Mouse (Mus musculus): ENCODE measurements at regions not wholly inside any gene's neighbourhood (a gene's known extent, or its start where the extent isn't known, plus 50 kb on each side); places are given as distances from the start of the nearest gene placed in this dataset.

GRCm38 (mm10) chr14:47820571-47821143, 172.4 kb downstream of the Ktn1 start:
- WGBS: 71% methylated on average over 13 of the region's 13 CpGs
- no peak for ATAC-seq (ENCODE audit: low read depth)
- no peaks in the 10 kb centered on the region for H3K4me1 ChIP-seq (ENCODE audit: control insufficient read depth, insufficient read depth, low read length)
- no peak overlapping the region for H3K4me3 ChIP-seq (ENCODE audit: low read depth, low read length)
- H3K27ac ChIP-seq (replicated peaks; ENCODE audit: low read depth, low read length): no peak overlapping the region
- H3K4me2 ChIP-seq (ENCODE audit: low read depth, low read length): no peak overlapping the region
- H3K36me3 ChIP-seq (ENCODE audit: control insufficient read depth, insufficient read depth, low read length): no peaks in the 10 kb centered on the region
- no peaks in the 10 kb centered on the region for H3K9me3 ChIP-seq (ENCODE audit: control insufficient read depth, low read length)
- H3K27me3 ChIP-seq (replicated peaks; ENCODE audit: control insufficient read depth, insufficient read depth, low read length): no peaks in the 10 kb centered on the region
- peak; percentile 41 for DNase-seq (ENCODE audit: low spot score)
- H3K9ac ChIP-seq (ENCODE audit: low read depth, low read length): no peak overlapping the region

GRCm38 (mm10) chr14:47823182-47823581, 174.9 kb downstream of the Ktn1 start:
- no peak overlapping the region for H3K4me2 ChIP-seq (ENCODE audit: low read depth, low read length)
- H3K4me3 ChIP-seq (ENCODE audit: low read depth, low read length): no peak overlapping the region
- no peak for DNase-seq (ENCODE audit: low spot score)
- no peak overlapping the region for H3K27ac ChIP-seq (replicated peaks; ENCODE audit: low read depth, low read length)
- H3K9ac ChIP-seq (ENCODE audit: low read depth, low read length): no peak overlapping the region
- no peaks in the 10 kb centered on the region for H3K4me1 ChIP-seq (ENCODE audit: control insufficient read depth, insufficient read depth, low read length)
- no peaks in the 10 kb centered on the region for H3K27me3 ChIP-seq (replicated peaks; ENCODE audit: control insufficient read depth, insufficient read depth, low read length)
- H3K9me3 ChIP-seq (ENCODE audit: control insufficient read depth, low read length): no peaks in the 10 kb centered on the region
- no peaks in the 10 kb centered on the region for H3K36me3 ChIP-seq (ENCODE audit: control insufficient read depth, insufficient read depth, low read length)
- ATAC-seq (ENCODE audit: low read depth): no peak
- WGBS: 62% methylated on average over 9 of the region's 9 CpGs

GRCm38 (mm10) chr14:47823696-47824095, 175.4 kb downstream of the Ktn1 start:
- H3K27ac ChIP-seq (replicated peaks; ENCODE audit: low read depth, low read length): no peak overlapping the region
- no peak overlapping the region for H3K9ac ChIP-seq (ENCODE audit: low read depth, low read length)
- H3K9me3 ChIP-seq (ENCODE audit: control insufficient read depth, low read length): no peaks in the 10 kb centered on the region
- H3K27me3 ChIP-seq (replicated peaks; ENCODE audit: control insufficient read depth, insufficient read depth, low read length): no peaks in the 10 kb centered on the region
- no peak overlapping the region for H3K4me3 ChIP-seq (ENCODE audit: low read depth, low read length)
- WGBS: 67% methylated on average over 8 of the region's 8 CpGs
- DNase-seq (ENCODE audit: low spot score) (no peak), ATAC-seq (ENCODE audit: low read depth) (no peak)
- H3K4me2 ChIP-seq (ENCODE audit: low read depth, low read length): no peak overlapping the region
- H3K36me3 ChIP-seq (ENCODE audit: control insufficient read depth, insufficient read depth, low read length): no peaks in the 10 kb centered on the region
- no peaks in the 10 kb centered on the region for H3K4me1 ChIP-seq (ENCODE audit: control insufficient read depth, insufficient read depth, low read length)

GRCm38 (mm10) chr14:47825446-47825956, 177.3 kb downstream of the Ktn1 start:
- H3K4me2 ChIP-seq (ENCODE audit: low read depth, low read length): no peak overlapping the region

GRCm38 (mm10) chr14:47826545-47826944, 178.3 kb downstream of the Ktn1 start:
- no peak for ATAC-seq (ENCODE audit: low read depth)
- Histone ChIP-seq H3K4me1 (ENCODE audit: control insufficient read depth, insufficient read depth, low read length) (no peaks in the 10 kb centered on the region), H3K27me3 (replicated peaks; ENCODE audit: control insufficient read depth, insufficient read depth, low read length) (no peaks in the 10 kb centered on the region)

More at GRCm38 (mm10) chr14:47825446-47825956, 177.3 kb downstream of the Ktn1 start:
- no peaks in the 10 kb centered on the region for H3K4me1 ChIP-seq (ENCODE audit: control insufficient read depth, insufficient read depth, low read length)
- 85% methylated on average over 3 of the region's 3 CpGs for WGBS
- ATAC-seq (ENCODE audit: low read depth): no peak
- DNase-seq (ENCODE audit: low spot score): no peak
- H3K27me3 ChIP-seq (replicated peaks; ENCODE audit: control insufficient read depth, insufficient read depth, low read length): no peaks in the 10 kb centered on the region
- no peak overlapping the region for H3K27ac ChIP-seq (replicated peaks; ENCODE audit: low read depth, low read length)
- no peaks in the 10 kb centered on the region for H3K9me3 ChIP-seq (ENCODE audit: control insufficient read depth, low read length)
- H3K4me3 ChIP-seq (ENCODE audit: low read depth, low read length): no peak overlapping the region
- no peak overlapping the region for H3K9ac ChIP-seq (ENCODE audit: low read depth, low read length)
- no peaks in the 10 kb centered on the region for H3K36me3 ChIP-seq (ENCODE audit: control insufficient read depth, insufficient read depth, low read length)

GRCm38 (mm10) chr14:47827623-47828022, 179.4 kb downstream of the Ktn1 start:
- H3K4me3 ChIP-seq (ENCODE audit: low read depth, low read length): no peak overlapping the region
- no peak for DNase-seq (ENCODE audit: low spot score)
- no peak for ATAC-seq (ENCODE audit: low read depth)
- no peaks in the 10 kb centered on the region for H3K27me3 ChIP-seq (replicated peaks; ENCODE audit: control insufficient read depth, insufficient read depth, low read length)
- H3K36me3 ChIP-seq (ENCODE audit: control insufficient read depth, insufficient read depth, low read length): no peaks in the 10 kb centered on the region
- 80% methylated on average over 2 of the region's 2 CpGs for WGBS
- H3K27ac ChIP-seq (replicated peaks; ENCODE audit: low read depth, low read length): no peak overlapping the region
- H3K9ac ChIP-seq (ENCODE audit: low read depth, low read length): no peak overlapping the region
- no peak overlapping the region for H3K4me2 ChIP-seq (ENCODE audit: low read depth, low read length)
- no peaks in the 10 kb centered on the region for H3K9me3 ChIP-seq (ENCODE audit: control insufficient read depth, low read length)
- no peaks in the 10 kb centered on the region for H3K4me1 ChIP-seq (ENCODE audit: control insufficient read depth, insufficient read depth, low read length)

More at GRCm38 (mm10) chr14:47826545-47826944, 178.3 kb downstream of the Ktn1 start:
- WGBS: 59% methylated on average over 4 of the region's 4 CpGs
- H3K4me3 ChIP-seq (ENCODE audit: low read depth, low read length): no peak overlapping the region
- no peak for DNase-seq (ENCODE audit: low spot score)
- H3K27ac ChIP-seq (replicated peaks; ENCODE audit: low read depth, low read length): no peak overlapping the region
- H3K4me2 ChIP-seq (ENCODE audit: low read depth, low read length): no peak overlapping the region
- no peaks in the 10 kb centered on the region for H3K9me3 ChIP-seq (ENCODE audit: control insufficient read depth, low read length)
- H3K9ac ChIP-seq (ENCODE audit: low read depth, low read length): no peak overlapping the region
- H3K36me3 ChIP-seq (ENCODE audit: control insufficient read depth, insufficient read depth, low read length): no peaks in the 10 kb centered on the region

GRCm38 (mm10) chr14:47833696-47834095, 185.4 kb downstream of the Ktn1 start:
- no peak overlapping the region for H3K27ac ChIP-seq (replicated peaks; ENCODE audit: low read depth, low read length)
- 81% methylated on average over 10 of the region's 10 CpGs for WGBS
- no peak overlapping the region for H3K4me2 ChIP-seq (ENCODE audit: low read depth, low read length)
- no peak overlapping the region for H3K4me3 ChIP-seq (ENCODE audit: low read depth, low read length)
- no peaks in the 10 kb centered on the region for H3K27me3 ChIP-seq (replicated peaks; ENCODE audit: control insufficient read depth, insufficient read depth, low read length)
- no peak for ATAC-seq (ENCODE audit: low read depth)
- DNase-seq (ENCODE audit: low spot score): no peak
- H3K9me3 ChIP-seq (ENCODE audit: control insufficient read depth, low read length): no peaks in the 10 kb centered on the region
- H3K9ac ChIP-seq (ENCODE audit: low read depth, low read length): no peak overlapping the region
- H3K4me1 ChIP-seq (ENCODE audit: control insufficient read depth, insufficient read depth, low read length): no peaks in the 10 kb centered on the region
- H3K36me3 ChIP-seq (ENCODE audit: control insufficient read depth, insufficient read depth, low read length): no peaks in the 10 kb centered on the region

- ATAC-seq (ENCODE audit: low read depth): no peak
- no peaks in the 10 kb centered on the region for H3K27me3 ChIP-seq (replicated peaks; ENCODE audit: control insufficient read depth, insufficient read depth, low read length)
- H3K4me3 ChIP-seq (ENCODE audit: low read depth, low read length): no peak overlapping the region
- no peak overlapping the region for H3K27ac ChIP-seq (replicated peaks; ENCODE audit: low read depth, low read length)
- no peak for DNase-seq (ENCODE audit: low spot score)
- H3K4me1 ChIP-seq (ENCODE audit: control insufficient read depth, insufficient read depth, low read length): no peaks in the 10 kb centered on the region
- H3K36me3 ChIP-seq (ENCODE audit: control insufficient read depth, insufficient read depth, low read length): no peaks in the 10 kb centered on the region
- no peaks in the 10 kb centered on the region for H3K9me3 ChIP-seq (ENCODE audit: control insufficient read depth, low read length)
- H3K4me2 ChIP-seq (ENCODE audit: low read depth, low read length): no peak overlapping the region
- 69% methylated on average over 4 of the region's 4 CpGs for WGBS
- H3K9ac ChIP-seq (ENCODE audit: low read depth, low read length): no peak overlapping the region
Measured at GRCm38 (mm10) chr14:47835408-47835807, 187.2 kb downstream of the Ktn1 start.

Data from embryonic facial prominence, embryonic 14.5 days (tissue).